ENCODE assay signal across 9 mouse cellular contexts in genomic region chr19:29362173-29362930, GRCm38 (mm10). TPM values are rescaled to one million over a fixed set of nuclear protein-coding genes. Genes with fewer than 3 reads are reported as not detected.
DNase-seq lines count a peak whose midpoint lies in the region; ATAC-seq and TF ChIP-seq lines count a peak whose summit lies in the region.
"Had no signal": no experiment of that assay in that cellular context is flagged by ENCODE, and none has a peak within 500 bp of the region (broad histone marks: within the 10 kb centered on the region; RNA-seq: fewer than 3 reads in every experiment).

No protein-coding gene starts in this region.

- H3K9me3 ChIP-seq in embryonic facial prominence, embryonic 13.5 days: no peaks in the 10 kb centered on the region
- no peaks in the 10 kb centered on the region for H3K9me3 ChIP-seq in intestine, embryonic 14.5 days (ENCODE audit: control insufficient read depth, low read length)
- no peaks in the 10 kb centered on the region for H3K9me3 ChIP-seq in neural tube, embryonic 12.5 days

- H3K9ac ChIP-seq in liver, adult 2 months (ENCODE audit: low read depth, low read length): 0 out of 2 replicates have a peak overlapping the region, but pooled peaks have one; percentile 14
- peak overlapping the region; percentile 82 for H3K9ac ChIP-seq in embryonic facial prominence, embryonic 13.5 days
- peak overlapping the region; percentile 60; the same call in 1 of the 2 replicates for H3K9ac ChIP-seq in intestine, embryonic 14.5 days (ENCODE audit: low read length)
- H3K9ac ChIP-seq in neural tube, embryonic 12.5 days: peak overlapping the region; percentile 73; the same call in 1 of the 2 replicates

- DNase-seq in liver, adult 2 months (ENCODE audit: extremely low read depth, low read depth, low spot score): no peak
- no peak for DNase-seq in liver
- DNase-seq in intestine, embryonic 14.5 days (ENCODE audit: low spot score): no peak
- DNase-seq in testis, postnatal 14 days (ENCODE audit: low spot score): no peak
- no peak for DNase-seq in embryo, embryonic 10.5 days (ENCODE audit: low spot score)
- no peak for DNase-seq in right cerebral cortex, postnatal 36 days (ENCODE audit: low spot score in 2 of 2)

- H3K36me3 ChIP-seq in liver, adult 2 months (ENCODE audit: control insufficient read depth, insufficient read depth, low read length): no peaks in the 10 kb centered on the region
- peaks cover 14% of the 10 kb centered on the region; the same call in 1 of the 2 replicates for H3K36me3 ChIP-seq in embryonic facial prominence, embryonic 13.5 days
- H3K36me3 ChIP-seq in intestine, embryonic 14.5 days (ENCODE audit: control insufficient read depth, insufficient read depth, low read length): peaks cover 16% of the 10 kb centered on the region
- H3K36me3 ChIP-seq in neural tube, embryonic 12.5 days: 0 out of 2 replicates have a peak, but pooled peaks cover 6% of the 10 kb centered on the region

- no peak for TF ChIP-seq CTCF in liver, adult 2 months (IDR thresholded peaks at IDR 0.05; ENCODE audit: low read depth, low read length)

- H3K4me3 ChIP-seq in liver, adult 2 months (ENCODE audit: insufficient read depth, low read depth, low read length): peak overlapping the region; percentile 95
- H3K4me3 ChIP-seq in embryonic facial prominence, embryonic 13.5 days: peak overlapping the region; percentile 70
- H3K4me3 ChIP-seq in intestine, embryonic 14.5 days (ENCODE audit: low read depth, low read length): peak overlapping the region; percentile 70
- H3K4me3 ChIP-seq in neural tube, embryonic 12.5 days: peak overlapping the region; percentile 67

- H3K79me2 ChIP-seq in liver, adult 2 months (ENCODE audit: control insufficient read depth, insufficient read depth, low read length): no peaks in the 10 kb centered on the region; the same call in 1 of the 2 replicates

- WGBS in liver, adult 2 months: 16% methylated on average over 13 of the region's 13 CpGs
- WGBS in embryonic facial prominence, embryonic 13.5 days: 49% methylated on average over 13 of the region's 13 CpGs
- 24% methylated on average over 13 of the region's 13 CpGs for WGBS in intestine, embryonic 14.5 days
- 52% methylated on average over 13 of the region's 13 CpGs for WGBS in neural tube, embryonic 12.5 days

- no peak overlapping the region for H3K27ac ChIP-seq in liver, adult 2 months (replicated peaks; ENCODE audit: insufficient read depth, low read depth, low read length)
- no peak overlapping the region for H3K27ac ChIP-seq in embryonic facial prominence, embryonic 13.5 days
- H3K27ac ChIP-seq in intestine, embryonic 14.5 days (ENCODE audit: low read depth): no peak overlapping the region
- H3K27ac ChIP-seq in neural tube, embryonic 12.5 days: no peak overlapping the region

- no peaks in the 10 kb centered on the region; the same call in 1 of the 2 replicates for H3K4me1 ChIP-seq in liver, adult 2 months (ENCODE audit: control insufficient read depth, insufficient read depth, low read length)
- H3K4me1 ChIP-seq in embryonic facial prominence, embryonic 13.5 days: peaks cover 26% of the 10 kb centered on the region
- H3K4me1 ChIP-seq in intestine, embryonic 14.5 days (replicated peaks; ENCODE audit: control insufficient read depth, insufficient read depth, low read length): peaks cover 20% of the 10 kb centered on the region
- peaks cover 13% of the 10 kb centered on the region for H3K4me1 ChIP-seq in neural tube, embryonic 12.5 days

- H3K4me2 ChIP-seq in embryonic facial prominence, embryonic 13.5 days: peak overlapping the region; percentile 79
- peak overlapping the region; percentile 84 for H3K4me2 ChIP-seq in intestine, embryonic 14.5 days (ENCODE audit: low read length)
- H3K4me2 ChIP-seq in neural tube, embryonic 12.5 days (replicated peaks): peak overlapping the region; percentile 78

- no peak for ATAC-seq in embryonic facial prominence, embryonic 13.5 days (ENCODE audit: insufficient number of reproducible peaks, insufficient read depth, low FRiP score, low TSS enrichment, low read depth)
- 0 out of 2 replicates have a peak, but pooled peaks have one; percentile 10 for ATAC-seq in intestine, embryonic 14.5 days (replicated peaks; ENCODE audit: low FRiP score, low TSS enrichment, low read depth)
- 0 out of 2 replicates have a peak, but pooled peaks have one; percentile 51 for ATAC-seq in neural tube, embryonic 12.5 days (ENCODE audit: low FRiP score, low read depth)

- H3K27me3 ChIP-seq in liver, adult 2 months (ENCODE audit: control insufficient read depth, insufficient read depth, low read length): no peaks in the 10 kb centered on the region
- H3K27me3 ChIP-seq in embryonic facial prominence, embryonic 13.5 days: no peaks in the 10 kb centered on the region
- H3K27me3 ChIP-seq in intestine, embryonic 14.5 days (replicated peaks; ENCODE audit: control insufficient read depth, insufficient read depth, low read length): no peaks in the 10 kb centered on the region
- H3K27me3 ChIP-seq in neural tube, embryonic 12.5 days (replicated peaks): no peaks in the 10 kb centered on the region; the same call in 1 of the 2 replicates

- TF ChIP-seq POLR2A in liver, adult 2 months (IDR thresholded peaks at IDR 0.05; ENCODE audit: extremely low read depth, insufficient read depth, low read length): 0 out of 2 replicates have a peak, but pooled peaks have one; percentile 1

RNA-seq across cellular contexts. Expression of gene Plgrkt, which starts 4.8 kb away (rescaled TPM):
- total RNA-seq in liver, adult 2 months (2014; rRNA removed): 11.5 and 14.0 TPM in 2 replicates
- polyA plus RNA-seq in liver, adult 2 months (2012; rRNA removed): 9.4 and 14.8 TPM in 2 replicates
- polyA plus RNA-seq in embryonic facial prominence, embryonic 13.5 days (2015; fragmentation: Nextera tagmentation; extraction: Ambion mirVana): 92.6 and 97.6 TPM in 2 replicates
- polyA plus RNA-seq in intestine, embryonic 14.5 days (2014; fragmentation: Nextera tagmentation; extraction: Ambion mirVana): 126 and 128 TPM in 2 replicates
- polyA plus RNA-seq in neural tube, embryonic 12.5 days (2016; fragmentation: Nextera tagmentation; extraction: Ambion mirVana): 75.5 and 79.7 TPM in 2 replicates

RNA-seq across cellular contexts. Expression of gene Cd274, which starts 4.9 kb away (rescaled TPM):
- total RNA-seq in liver, adult 2 months (2014; rRNA removed): 2.1 TPM in 2 replicates
- 1.00 and 1.2 TPM in 2 replicates for polyA plus RNA-seq in liver, adult 2 months (2012; rRNA removed)
- 0.34 and 0.37 TPM in 2 replicates for polyA plus RNA-seq in embryonic facial prominence, embryonic 13.5 days (2015; fragmentation: Nextera tagmentation; extraction: Ambion mirVana)
- polyA plus RNA-seq in intestine, embryonic 14.5 days (2014; fragmentation: Nextera tagmentation; extraction: Ambion mirVana): 0.47 and 0.97 TPM in 2 replicates
- 0.28 and 0.43 TPM in 2 replicates for polyA plus RNA-seq in neural tube, embryonic 12.5 days (2016; fragmentation: Nextera tagmentation; extraction: Ambion mirVana)

RNA-seq across cellular contexts. Expression of gene Rln1, which starts 27.9 kb away (rescaled TPM):
- not detected in 2 replicates for total RNA-seq in liver, adult 2 months (2014; rRNA removed)
- polyA plus RNA-seq in liver, adult 2 months (2012; rRNA removed): not detected in 2 replicates
- polyA plus RNA-seq in embryonic facial prominence, embryonic 13.5 days (2015; fragmentation: Nextera tagmentation; extraction: Ambion mirVana): not detected in 2 replicates
- polyA plus RNA-seq in intestine, embryonic 14.5 days (2014; fragmentation: Nextera tagmentation; extraction: Ambion mirVana): 0.51 and 0.53 TPM in 2 replicates
- 1.3 and 1.6 TPM in 2 replicates for polyA plus RNA-seq in neural tube, embryonic 12.5 days (2016; fragmentation: Nextera tagmentation; extraction: Ambion mirVana)

RNA-seq across cellular contexts. Expression of gene Insl6, which starts 37.2 kb away (rescaled TPM):
- total RNA-seq in liver, adult 2 months (2014; rRNA removed): 0.20 and 1.2 TPM in 2 replicates
- polyA plus RNA-seq in liver, adult 2 months (2012; rRNA removed): 0.13 and 0.66 TPM in 2 replicates
- 6.6 and 7.9 TPM in 2 replicates for polyA plus RNA-seq in embryonic facial prominence, embryonic 13.5 days (2015; fragmentation: Nextera tagmentation; extraction: Ambion mirVana)
- 7.9 and 8.4 TPM in 2 replicates for polyA plus RNA-seq in intestine, embryonic 14.5 days (2014; fragmentation: Nextera tagmentation; extraction: Ambion mirVana)
- polyA plus RNA-seq in neural tube, embryonic 12.5 days (2016; fragmentation: Nextera tagmentation; extraction: Ambion mirVana): 4.4 and 4.5 TPM in 2 replicates

RNA-seq across cellular contexts. Expression of gene Pdcd1lg2, which starts 48.4 kb away (rescaled TPM):
- 0.13 and 0.18 TPM in 2 replicates for total RNA-seq in liver, adult 2 months (2014; rRNA removed)
- 0.05 and 0.11 TPM in 2 replicates for polyA plus RNA-seq in liver, adult 2 months (2012; rRNA removed)
- not detected in 2 replicates for polyA plus RNA-seq in embryonic facial prominence, embryonic 13.5 days (2015; fragmentation: Nextera tagmentation; extraction: Ambion mirVana)
- polyA plus RNA-seq in intestine, embryonic 14.5 days (2014; fragmentation: Nextera tagmentation; extraction: Ambion mirVana): not detected in 2 replicates
- not detected in 2 replicates for polyA plus RNA-seq in neural tube, embryonic 12.5 days (2016; fragmentation: Nextera tagmentation; extraction: Ambion mirVana)
- total RNA-seq: layer of hippocampus, postnatal 14 days had no signal

Comparison
In these comparisons a context has a peak if more than half of its experiments do, and no peak if none do; other contexts are left out.
1. H3K9ac ChIP-seq: peak in every context shown above with its lines; median percentile 82 in embryonic facial prominence, embryonic 13.5 days; 73 in neural tube, embryonic 12.5 days; 60 in intestine, embryonic 14.5 days; 14 in liver, adult 2 months.